Mouse (Mus musculus) heart, adult 18-20 months (tissue): ENCODE data around the gene Ppp1r10. TPM values are rescaled to one million over a fixed set of nuclear protein-coding genes. Genes with fewer than 3 reads are reported as not detected.

Experiments used
- DNase-seq, 2 experiments: peaks; one replicate each; pipeline ENCODE4 v3.0.0; 2021 to 2022; ENCODE audit warnings: mixed read lengths in 1 of 2
- long read RNA-seq, 2 experiments: library from polyadenylated mRNA; stranded (forward); transcript quantifications; one replicate each; pipeline ENCODE4 v2.0.0; 2021
- total RNA-seq, 2 experiments: library from RNA; stranded (reverse); gene quantifications; 2 replicates each; pipeline ENCODE4 v1.2.3; 2021

Gene Ppp1r10
- 10 to 100 TPM; 22.4 to 28.8 TPM for total RNA-seq
- long read RNA-seq, experiment 1, partial matches to known transcripts: 5 of 9 reads
- long read RNA-seq, experiment 1, other reads (novel, unspliced or antisense): 4 of 9 reads
- long read RNA-seq, experiment 2, partial matches to known transcripts: 1 of 2 reads
- long read RNA-seq, experiment 2, other reads (novel, unspliced or antisense): 1 of 2 reads

- DNase-seq: peak; percentile 98 to 100
Measured at GRCm38 (mm10) chr17:35916297-35917142, at the start of gene Ppp1r10, which contains the start of gene Mrps18b. Gene Ppp1r10 (plus strand): TSS chr17:35916434. Gene Mrps18b (minus strand): TSS chr17:35916389.

GRCm38 (mm10) chr17:35866911-35867890 is 49.0 kb upstream of the Ppp1r10 start:
- DNase-seq: peak; percentile 76 to 79

GRCm38 (mm10) chr17:35868165-35868820 is 47.9 kb upstream of the Ppp1r10 start:
- peak; percentile 55 to 68 for DNase-seq

GRCm38 (mm10) chr17:35868961-35869345 is 47.3 kb upstream of the Ppp1r10 start:
- DNase-seq: no peak

- peak; percentile 78 to 80 for DNase-seq
Measured at GRCm38 (mm10) chr17:35869346-35870067, 46.7 kb upstream of the Ppp1r10 start.

GRCm38 (mm10) chr17:35870151-35870883 is 45.9 kb upstream of the Ppp1r10 start:
- peak; percentile 79 to 92 for DNase-seq

GRCm38 (mm10) chr17:35870884-35871696 is 45.1 kb upstream of the Ppp1r10 start:
- DNase-seq: peak in 1 of 2 experiments; percentile 54

- peak; percentile 90 to 96 for DNase-seq
Measured at GRCm38 (mm10) chr17:35873774-35874519, 42.3 kb upstream of the Ppp1r10 start.

GRCm38 (mm10) chr17:35874721-35875120 is 41.5 kb upstream of the Ppp1r10 start:
- no peak for DNase-seq

GRCm38 (mm10) chr17:35879245-35880057 is 36.8 kb upstream of the Ppp1r10 start, which contains the start of gene Dhx16:
Gene Dhx16 (plus strand): TSS chr17:35879819.
- peak; percentile 96 to 98 for DNase-seq

- DNase-seq: no peak
Measured at GRCm38 (mm10) chr17:35882924-35883323, 33.3 kb upstream of the Ppp1r10 start.

GRCm38 (mm10) chr17:35883777-35884176 is 32.5 kb upstream of the Ppp1r10 start:
- no peak for DNase-seq

GRCm38 (mm10) chr17:35887725-35888124 is 28.5 kb upstream of the Ppp1r10 start:
- DNase-seq: no peak

- peak; percentile 90 to 95 for DNase-seq
Measured at GRCm38 (mm10) chr17:35896781-35897643, 19.2 kb upstream of the Ppp1r10 start, which contains the start of gene 2310061I04Rik. Gene 2310061I04Rik (minus strand): TSS chr17:35897431.

- no peak for DNase-seq
Measured at GRCm38 (mm10) chr17:35897644-35898573, 18.3 kb upstream of the Ppp1r10 start.
